Mouse (Mus musculus) heart, adult 8-10 months (tissue): ENCODE results near the gene Ripor2. TPM values are rescaled to one million over a fixed set of nuclear protein-coding genes. Genes with fewer than 3 reads are reported as not detected.

Source experiments
- DNase-seq: peaks from one replicate; pipeline ENCODE4 v3.0.0; 2022; ENCODE audit warnings: low spot score
- total RNA-seq, 4 experiments: library from RNA; stranded (reverse); gene quantifications; 2 replicates each; pipeline ENCODE4 v1.2.4; 2022

Gene Ripor2
- total RNA-seq, 4 experiments from 2014 or later: 3.9 to 11.7 (median 8.3) TPM

GRCm38 (mm10) chr13:24646324-24646723 is 64.3 kb downstream of the Ripor2 start:
- DNase-seq: no peak

DNA sequence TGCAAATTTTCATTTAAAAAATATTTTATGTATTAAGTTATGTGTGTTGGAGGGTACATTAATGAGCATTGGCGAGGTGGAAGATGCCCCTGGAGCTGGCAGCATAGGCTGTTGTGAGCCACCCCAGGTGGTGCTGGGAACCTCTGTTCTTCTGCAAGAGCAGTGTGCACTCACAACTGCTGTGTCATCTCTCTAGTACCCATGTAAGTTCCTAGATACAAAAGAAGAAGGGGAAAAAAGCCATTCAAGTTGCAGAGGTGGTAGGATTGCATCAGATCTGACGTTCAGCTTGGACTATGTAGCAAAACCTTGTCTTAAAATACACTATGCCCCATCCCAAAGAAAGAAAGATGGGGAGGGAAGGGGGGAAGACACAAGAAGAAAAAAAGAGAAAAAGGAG is 65.5 kb downstream of the Ripor2 start:
- no peak for DNase-seq

- DNase-seq: no peak
These were observed 66.0 kb downstream of the Ripor2 start for GRCm38 (mm10) chr13:24648027-24648426.

DNA sequence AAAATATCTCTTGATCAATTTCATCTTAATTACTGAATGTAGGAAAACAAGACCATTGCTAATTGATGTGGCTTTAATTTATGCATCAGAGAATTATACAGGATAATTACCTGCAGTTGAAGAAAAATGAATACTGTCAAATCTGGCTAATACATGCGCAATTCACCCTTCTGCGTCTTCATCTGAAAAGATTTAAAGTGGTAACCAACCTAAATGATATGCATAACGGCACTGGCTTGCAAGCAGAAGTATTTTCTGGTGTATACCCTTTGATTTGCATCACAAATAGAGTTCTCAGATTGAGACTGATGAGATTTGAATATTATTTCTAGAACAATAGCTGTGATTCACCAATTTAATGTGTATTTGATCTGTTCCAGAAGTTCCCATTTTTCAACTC is 66.7 kb downstream of the Ripor2 start:
- DNase-seq: no peak

GRCm38 (mm10) chr13:24649099-24649498 is 67.1 kb downstream of the Ripor2 start:
- DNase-seq: no peak

DNA sequence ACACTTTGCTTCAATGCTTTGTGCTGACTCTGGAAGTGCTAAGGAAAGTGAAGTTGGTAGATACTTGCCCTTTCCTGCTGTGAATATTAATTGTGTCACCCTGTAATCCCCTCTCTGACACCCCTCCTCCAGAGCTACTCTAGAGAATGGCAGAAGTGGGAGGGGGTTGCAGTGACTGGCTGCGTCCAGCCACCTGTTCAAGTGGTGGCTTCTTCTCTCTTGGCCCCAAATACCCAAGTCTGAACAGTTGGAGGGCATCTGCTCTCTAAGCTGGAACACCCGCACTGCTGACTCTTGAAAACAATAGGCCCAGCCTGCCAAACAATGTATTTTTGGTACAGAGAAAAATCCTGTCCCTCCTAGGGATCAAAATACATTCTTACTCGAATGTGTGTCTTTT is 69.0 kb downstream of the Ripor2 start:
- DNase-seq: no peak

- no peak for DNase-seq
These were observed 73.1 kb downstream of the Ripor2 start for GRCm38 (mm10) chr13:24654919-24655635.

GRCm38 (mm10) chr13:24656719-24657497 is 74.9 kb downstream of the Ripor2 start:
- DNase-seq: no peak

- no peak for DNase-seq
These were observed 84.8 kb downstream of the Ripor2 start for GRCm38 (mm10) chr13:24666763-24667162.

- DNase-seq: no peak
These were observed 86.6 kb downstream of the Ripor2 start for GRCm38 (mm10) chr13:24668556-24668955.

GRCm38 (mm10) chr13:24670676-24671075 is 88.7 kb downstream of the Ripor2 start:
- DNase-seq: no peak

DNA sequence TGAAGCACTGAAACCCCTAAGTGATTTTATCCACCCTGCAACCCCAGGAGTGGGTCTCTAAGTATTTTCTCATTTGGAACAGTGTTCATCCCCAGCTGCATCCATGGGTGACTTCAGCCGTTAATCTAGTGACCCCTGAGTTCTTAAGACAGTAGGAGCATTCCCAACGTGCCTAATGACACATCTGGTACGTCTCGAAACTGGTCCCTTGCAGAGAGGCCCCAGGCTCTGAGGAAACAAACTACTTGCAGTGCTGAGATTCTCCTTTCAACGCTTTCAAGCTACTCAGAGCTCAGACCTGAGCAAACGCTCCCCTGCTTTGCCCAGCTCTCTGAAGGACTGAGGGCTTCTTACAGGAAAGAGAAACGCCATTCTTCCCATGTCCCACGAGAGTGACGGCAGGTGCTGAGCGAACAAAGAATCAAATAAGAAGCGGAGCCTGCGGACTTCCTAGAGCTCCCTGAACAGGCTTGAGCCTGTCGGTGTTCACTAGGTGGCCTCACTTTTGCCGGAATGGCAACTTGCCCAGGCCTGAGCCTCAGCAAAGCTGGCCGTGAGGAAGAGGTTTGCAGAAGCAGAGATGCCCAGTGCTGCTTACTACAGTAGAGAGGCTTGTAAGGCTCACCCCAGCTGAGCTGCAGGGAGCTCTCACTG is 97.2 kb downstream of the Ripor2 start:
- DNase-seq: no peak

DNA sequence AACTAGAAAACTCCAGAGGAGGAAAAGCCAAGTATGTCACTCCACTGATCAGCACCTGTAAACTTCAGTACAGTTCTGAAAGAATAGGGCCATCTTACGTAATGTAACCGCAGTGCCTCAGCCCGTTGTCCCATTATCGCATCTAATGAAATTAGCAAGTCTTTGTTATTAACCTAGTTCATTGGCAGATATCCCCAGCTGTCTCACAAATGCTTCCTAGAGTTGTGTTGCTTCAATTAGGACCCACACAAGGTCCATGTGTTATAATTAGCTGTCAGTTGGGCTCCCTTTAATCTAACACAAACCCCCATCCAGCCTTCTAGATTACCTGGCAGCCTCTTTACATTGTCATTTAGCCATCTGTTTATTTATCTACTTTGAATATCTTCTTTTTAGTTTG is 99.0 kb downstream of the Ripor2 start:
- no peak for DNase-seq

DNA sequence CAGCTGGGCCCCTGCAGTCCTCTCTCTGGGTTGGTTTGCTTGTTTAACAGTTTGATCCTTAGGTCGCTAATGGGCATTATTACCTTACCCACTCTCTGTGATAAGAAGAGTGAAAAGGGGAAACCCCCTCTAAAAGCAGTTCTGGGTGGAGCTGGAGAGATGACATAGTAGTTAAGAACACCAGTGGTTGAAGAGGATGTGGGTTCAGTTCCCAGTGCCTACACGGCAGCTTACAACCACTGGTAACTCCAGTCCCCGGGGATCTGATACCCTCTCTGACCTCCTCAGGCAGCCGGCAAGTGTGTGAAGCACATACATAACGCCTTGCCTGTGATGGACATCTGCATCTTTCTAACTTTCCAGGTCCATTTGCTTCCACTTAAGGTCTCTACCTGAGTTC is 100.4 kb downstream of the Ripor2 start:
- DNase-seq: no peak

- DNase-seq: no peak
These were observed 102.5 kb downstream of the Ripor2 start for GRCm38 (mm10) chr13:24684503-24684902.

DNA sequence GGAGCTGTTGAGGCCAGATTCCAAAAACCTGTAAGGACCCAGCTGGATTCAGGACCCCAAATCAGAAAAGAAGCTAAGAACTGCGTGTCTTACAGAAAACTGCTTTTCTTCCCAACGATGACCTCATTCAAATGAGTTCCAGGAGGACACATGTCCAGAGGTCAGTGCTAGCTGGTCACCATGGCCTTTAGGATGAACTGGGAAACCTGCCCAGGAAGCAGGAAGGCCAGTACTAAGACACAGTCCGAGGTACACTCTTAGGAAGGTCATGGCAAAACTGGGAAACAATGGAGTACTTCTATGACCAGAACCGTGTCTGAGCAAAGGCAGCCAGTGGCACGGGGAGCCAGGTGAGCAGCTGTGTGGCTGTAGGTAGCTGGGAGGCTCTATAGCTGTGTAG is 103.9 kb downstream of the Ripor2 start:
- DNase-seq: peak; percentile 7

GRCm38 (mm10) chr13:24686705-24687665 is 105.0 kb downstream of the Ripor2 start:
- peak; percentile 84 for DNase-seq

DNA sequence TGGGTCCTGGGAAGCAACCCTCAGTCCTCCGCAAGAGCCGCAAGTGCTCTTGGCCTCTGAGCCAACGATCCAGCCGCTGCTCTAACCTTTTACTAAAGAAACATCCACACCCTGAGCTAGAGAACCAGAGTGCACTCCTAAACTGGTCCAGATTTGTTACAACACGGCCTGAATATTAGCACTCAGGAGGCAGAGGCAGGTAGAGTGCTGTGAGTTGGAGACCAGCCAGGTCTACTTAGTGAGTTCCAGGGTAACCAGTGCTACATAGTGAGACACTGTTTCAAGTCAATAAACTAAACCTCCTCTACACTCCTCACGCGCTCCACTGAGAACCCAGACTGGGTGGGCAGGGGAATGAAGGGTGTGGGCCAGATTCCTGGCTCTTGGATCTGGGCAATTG is 111.3 kb downstream of the Ripor2 start:
- no peak for DNase-seq

DNA sequence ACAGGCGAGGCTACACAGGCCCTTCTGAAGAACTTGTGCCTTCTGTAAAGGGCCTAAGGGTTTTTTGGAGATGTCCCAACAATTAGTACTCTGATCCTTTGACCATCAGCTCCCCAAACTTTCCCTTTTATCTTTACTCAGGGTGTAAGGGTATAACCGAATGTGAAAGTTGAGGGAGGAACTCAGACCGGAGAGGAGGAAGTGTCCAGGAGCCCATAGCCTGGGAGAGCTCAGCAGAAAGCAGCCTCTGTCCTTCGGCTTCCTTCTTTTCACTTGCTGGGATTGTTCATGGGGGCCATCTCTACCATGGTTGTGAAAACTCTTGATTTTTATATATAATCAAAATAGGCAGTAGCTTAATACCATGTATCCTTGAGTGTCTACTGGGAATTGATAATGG is 116.8 kb downstream of the Ripor2 start:
- DNase-seq: no peak

DNA sequence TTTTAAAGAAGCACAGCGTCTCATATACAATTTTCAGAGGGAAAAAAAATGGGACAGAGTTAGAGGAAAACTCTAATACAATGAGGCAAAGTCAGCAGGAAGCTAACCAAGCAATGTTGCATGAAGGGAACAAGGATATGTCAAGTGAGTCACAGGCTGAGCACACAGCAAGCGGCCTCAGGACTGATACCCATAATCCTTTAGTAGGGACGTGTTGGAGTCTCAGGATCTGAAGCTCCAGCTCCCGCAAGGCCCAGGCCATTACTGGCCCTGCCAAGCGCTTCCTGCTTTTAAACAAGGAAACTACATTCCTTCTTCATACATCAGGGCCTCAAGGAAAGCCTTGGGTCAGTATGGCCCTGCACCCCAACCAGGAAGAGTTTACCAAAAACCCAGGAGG is 120.1 kb downstream of the Ripor2 start:
- no peak for DNase-seq

DNA sequence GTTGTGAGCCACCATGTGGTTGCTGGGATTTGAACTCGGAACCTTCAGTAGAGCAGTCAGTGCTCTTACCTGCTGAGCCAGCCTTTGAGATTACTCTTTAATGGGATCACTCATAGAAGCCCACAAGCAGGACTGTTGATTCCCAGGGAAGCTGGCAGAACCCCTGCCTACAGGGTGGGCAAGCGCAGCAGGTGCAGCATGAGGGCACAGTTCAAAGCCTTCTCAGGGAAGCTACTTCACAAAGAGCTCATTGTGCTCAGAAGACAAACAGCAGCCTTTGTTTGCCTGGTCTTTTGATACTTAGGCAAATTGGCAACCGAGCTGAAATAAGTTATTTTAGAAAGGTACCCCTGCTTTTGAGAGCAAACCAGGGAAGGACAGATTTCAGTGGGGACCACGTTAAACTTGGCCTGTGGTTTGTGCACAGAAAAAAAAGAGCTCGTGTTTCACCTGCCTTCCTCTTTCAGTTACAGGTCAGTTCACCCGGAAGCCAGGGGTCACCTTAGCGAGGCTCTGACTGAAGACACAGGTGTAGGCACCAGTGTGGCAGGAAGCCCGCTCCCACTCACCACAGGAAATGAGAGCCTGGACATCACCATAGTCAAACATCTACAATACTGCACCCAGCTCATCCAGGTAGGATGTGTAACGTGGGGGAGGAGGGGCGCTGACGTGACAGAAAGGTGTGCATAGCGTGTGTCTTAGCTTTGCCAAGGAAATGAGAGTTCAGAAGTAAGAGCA is 127.8 kb downstream of the Ripor2 start:
- DNase-seq: no peak
